Mouse (Mus musculus) bone marrow macrophage, adult 2 months (primary cell): ENCODE data around the gene I0C0044D17Rik.

Experiments used
- CTCF ChIP-seq: IDR thresholded peaks from 2 replicates; pipeline ENCODE4 v1.5.1; 2012; ENCODE audit warnings: low read depth, mild to moderate bottlenecking, low read length, moderate library complexity
- POLR2A ChIP-seq: IDR thresholded peaks from 2 replicates; pipeline ENCODE4 v1.6.1; 2012; ENCODE audit warnings: mild to moderate bottlenecking, low read depth, low read length, borderline replicate concordance

DNA sequence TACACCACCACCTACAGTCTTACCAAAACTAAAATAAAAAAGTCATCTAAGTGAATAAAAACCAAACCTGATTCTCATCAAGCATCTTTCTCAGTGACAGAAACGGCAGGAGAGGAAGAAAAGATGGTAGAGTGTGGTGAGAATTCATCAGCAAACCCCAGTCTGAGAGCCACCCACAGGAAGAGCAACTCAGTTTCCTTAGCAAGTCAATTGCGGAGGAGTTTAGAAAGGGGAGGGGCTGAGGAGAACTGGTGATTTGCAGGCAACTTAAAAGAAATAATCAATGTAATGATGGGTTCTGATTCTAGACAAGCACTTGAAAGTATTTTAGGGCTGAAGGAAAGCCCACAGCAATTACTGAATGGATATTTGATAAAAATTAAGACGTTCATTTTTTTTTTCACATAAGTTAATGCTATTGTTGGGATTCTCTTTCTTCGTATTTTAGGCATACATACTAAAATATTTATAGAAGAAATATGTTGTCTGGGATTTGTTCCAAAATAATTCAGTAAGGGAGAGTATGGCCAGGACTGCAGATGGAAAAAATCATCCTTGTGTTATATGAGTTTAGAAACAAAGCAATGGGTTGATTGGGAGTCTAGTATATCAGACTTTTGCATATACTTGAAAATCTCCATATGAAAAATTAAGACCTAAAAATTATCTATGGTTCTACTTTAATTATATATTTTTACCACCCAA, 34.7 kb upstream of the I0C0044D17Rik start:
- no peak for TF ChIP-seq CTCF
- no peak for TF ChIP-seq POLR2A
